Mouse (Mus musculus): ENCODE data around the gene Ccn5. TPM values are rescaled to one million over a fixed set of nuclear protein-coding genes. Genes with fewer than 3 reads are reported as not detected.

The Ccn5 gene
- polyA plus RNA-seq, 1 experiment from 2014 or later, result 0.44 TPM

DNA sequence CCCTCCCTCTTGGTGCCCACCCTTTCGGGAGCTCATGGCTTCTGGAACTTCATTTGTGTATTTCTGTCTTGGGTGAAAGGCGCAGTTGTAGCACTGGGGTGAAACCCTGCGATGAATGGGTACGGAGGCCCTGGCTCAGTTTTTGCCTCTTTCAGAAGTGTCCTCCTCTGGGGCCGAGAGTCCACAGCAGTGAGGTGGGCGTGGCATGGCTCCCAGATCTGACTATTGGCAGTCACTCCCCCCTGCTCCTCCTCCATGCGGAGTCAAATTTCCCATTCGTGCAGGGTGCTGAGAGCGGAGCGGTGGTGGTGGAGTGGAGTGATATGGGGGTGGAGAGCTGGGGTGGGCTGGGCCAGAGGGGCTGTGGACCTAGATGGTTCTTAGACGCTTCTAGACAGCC is 3.1 kb downstream of the Ccn5 start:
- WGBS, result 20% methylated on average over 11 of the region's 11 CpGs
- DNase-seq (ENCODE audit: low spot score) (peak; percentile 51), ATAC-seq (ENCODE audit: insufficient read depth, low FRiP score, low TSS enrichment) (no peak)
- Histone ChIP-seq H3K27ac (ENCODE audit: low read depth, low read length) (no peak overlapping the region), H3K9me3 (ENCODE audit: control insufficient read depth, low read length) (no peaks in the 10 kb centered on the region), H3K4me2 (ENCODE audit: low read depth) (peak overlapping the region; percentile 25), H3K36me3 (ENCODE audit: control insufficient read depth, insufficient read depth, low read length) (no peaks in the 10 kb centered on the region), H3K4me1 (ENCODE audit: control insufficient read depth, insufficient read depth, low read length) (no peaks in the 10 kb centered on the region), H3K27me3 (ENCODE audit: control insufficient read depth, insufficient read depth, low read length) (no peaks in the 10 kb centered on the region), H3K4me3 (ENCODE audit: low read depth, low read length) (no peak overlapping the region), H3K9ac (ENCODE audit: low read length) (no peak overlapping the region)

DNA sequence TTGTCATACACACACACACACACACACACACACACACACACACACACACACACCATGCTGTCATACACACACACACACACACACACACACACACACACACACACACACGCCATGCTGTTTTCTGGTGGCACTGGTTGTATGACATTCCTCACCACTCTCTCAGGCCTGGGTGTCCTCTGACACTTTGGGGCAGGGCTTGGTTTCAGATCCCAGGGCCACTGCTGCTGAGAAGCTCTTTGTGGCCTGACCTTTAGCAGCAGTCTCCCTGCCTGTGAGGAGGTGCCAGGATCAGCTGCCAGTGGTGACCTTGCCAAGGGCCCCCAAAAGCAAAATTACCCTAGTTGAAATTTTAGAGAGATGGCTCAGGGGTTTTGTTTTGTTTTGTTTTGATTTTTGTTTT is 5.2 kb downstream of the Ccn5 start:
- no peaks in the 10 kb centered on the region for H3K9me3 ChIP-seq (ENCODE audit: control insufficient read depth, low read length)
- H3K27me3 ChIP-seq (ENCODE audit: control insufficient read depth, insufficient read depth, low read length), result no peaks in the 10 kb centered on the region
- no peak for DNase-seq (ENCODE audit: low spot score)
- H3K4me1 ChIP-seq (ENCODE audit: control insufficient read depth, insufficient read depth, low read length), result no peaks in the 10 kb centered on the region
- H3K4me2 ChIP-seq (ENCODE audit: low read depth), result no peak overlapping the region
- no peak overlapping the region for H3K9ac ChIP-seq (ENCODE audit: low read length)
- ATAC-seq (ENCODE audit: insufficient read depth, low FRiP score, low TSS enrichment), result no peak
- no peak overlapping the region for H3K27ac ChIP-seq (ENCODE audit: low read depth, low read length)
- 92% methylated on average over 1 of the region's 1 CpGs for WGBS
- H3K36me3 ChIP-seq (ENCODE audit: control insufficient read depth, insufficient read depth, low read length), result no peaks in the 10 kb centered on the region
- no peak overlapping the region for H3K4me3 ChIP-seq (ENCODE audit: low read depth, low read length)

- no peak overlapping the region for H3K4me3 ChIP-seq (ENCODE audit: low read depth, low read length)
- no peak overlapping the region for H3K9ac ChIP-seq (ENCODE audit: low read length)
- H3K4me2 ChIP-seq (ENCODE audit: low read depth), result no peak overlapping the region
- H3K27ac ChIP-seq (ENCODE audit: low read depth, low read length), result no peak overlapping the region
- 83% methylated on average over 5 of the region's 5 CpGs for WGBS
- ATAC-seq (ENCODE audit: insufficient read depth, low FRiP score, low TSS enrichment), result no peak
- no peaks in the 10 kb centered on the region for H3K9me3 ChIP-seq (ENCODE audit: control insufficient read depth, low read length)
- H3K4me1 ChIP-seq (ENCODE audit: control insufficient read depth, insufficient read depth, low read length), result no peaks in the 10 kb centered on the region
- H3K27me3 ChIP-seq (ENCODE audit: control insufficient read depth, insufficient read depth, low read length), result no peaks in the 10 kb centered on the region
- H3K36me3 ChIP-seq (ENCODE audit: control insufficient read depth, insufficient read depth, low read length), result no peaks in the 10 kb centered on the region
- DNase-seq (ENCODE audit: low spot score), result no peak
Observed at GRCm38 (mm10) chr2:163826494-163826893, 5.8 kb downstream of the Ccn5 start.

DNA sequence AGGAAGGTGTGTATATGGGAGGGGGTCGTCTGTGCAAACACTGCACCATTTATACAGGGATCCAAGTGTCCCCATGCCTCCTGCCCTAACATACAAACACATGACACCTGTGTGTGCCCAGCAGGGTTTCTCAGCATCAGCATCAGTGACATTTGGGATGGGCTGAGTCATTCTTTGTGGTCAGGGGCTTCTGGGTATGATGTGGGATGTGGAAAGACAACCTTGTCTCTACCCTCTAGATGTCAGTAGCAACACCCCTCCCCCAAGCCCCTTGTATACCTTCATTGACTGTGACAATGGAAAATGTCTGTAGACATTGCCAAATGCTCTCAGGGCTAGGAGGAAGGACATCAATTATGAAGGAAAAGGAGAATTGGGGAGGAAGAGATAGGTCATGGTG is 10.5 kb downstream of the Ccn5 start:
- no peak overlapping the region for H3K4me2 ChIP-seq (ENCODE audit: low read depth)
- no peaks in the 10 kb centered on the region for H3K4me1 ChIP-seq (ENCODE audit: control insufficient read depth, insufficient read depth, low read length)
- H3K9ac ChIP-seq (ENCODE audit: low read length), result no peak overlapping the region
- no peak for ATAC-seq (ENCODE audit: insufficient read depth, low FRiP score, low TSS enrichment)
- DNase-seq (ENCODE audit: low spot score), result no peak
- no peak overlapping the region for H3K27ac ChIP-seq (ENCODE audit: low read depth, low read length)
- no peaks in the 10 kb centered on the region for H3K36me3 ChIP-seq (ENCODE audit: control insufficient read depth, insufficient read depth, low read length)
- 83% methylated on average over 1 of the region's 1 CpGs for WGBS
- H3K9me3 ChIP-seq (ENCODE audit: control insufficient read depth, low read length), result no peaks in the 10 kb centered on the region
- H3K4me3 ChIP-seq (ENCODE audit: low read depth, low read length), result no peak overlapping the region
- H3K27me3 ChIP-seq (ENCODE audit: control insufficient read depth, insufficient read depth, low read length), result no peaks in the 10 kb centered on the region

- Histone ChIP-seq H3K27ac (ENCODE audit: low read depth, low read length) (no peak overlapping the region), H3K36me3 (ENCODE audit: control insufficient read depth, insufficient read depth, low read length) (no peaks in the 10 kb centered on the region), H3K4me3 (ENCODE audit: low read depth, low read length) (no peak overlapping the region), H3K9ac (ENCODE audit: low read length) (no peak overlapping the region), H3K27me3 (ENCODE audit: control insufficient read depth, insufficient read depth, low read length) (no peaks in the 10 kb centered on the region), H3K4me1 (ENCODE audit: control insufficient read depth, insufficient read depth, low read length) (no peaks in the 10 kb centered on the region), H3K9me3 (ENCODE audit: control insufficient read depth, low read length) (no peaks in the 10 kb centered on the region), H3K4me2 (ENCODE audit: low read depth) (no peak overlapping the region)
- ATAC-seq (ENCODE audit: insufficient read depth, low FRiP score, low TSS enrichment) (no peak), DNase-seq (ENCODE audit: low spot score) (peak; percentile 76)
- 33% methylated on average over 9 of the region's 9 CpGs for WGBS
Observed at GRCm38 (mm10) chr2:163838043-163838442, 17.4 kb downstream of the Ccn5 start.

DNA sequence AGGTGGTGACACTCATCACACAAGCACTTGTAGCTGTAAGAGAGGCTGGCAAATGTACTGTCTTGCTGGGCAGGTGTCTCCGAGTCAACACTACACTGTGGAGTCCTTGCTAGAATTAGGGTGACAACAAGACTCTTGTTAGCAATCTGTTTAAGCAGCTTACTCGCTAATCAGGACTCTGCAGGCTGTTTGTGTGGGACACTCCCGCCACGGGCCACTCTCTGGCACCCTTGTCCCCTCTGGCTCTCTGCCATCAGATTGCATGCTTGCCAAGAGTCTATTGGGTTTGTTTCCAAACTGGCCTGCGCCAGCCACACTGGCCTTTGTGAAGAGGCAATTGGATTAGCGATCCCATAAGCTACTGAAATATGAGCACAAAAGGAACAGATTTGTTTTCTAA is 18.9 kb downstream of the Ccn5 start:
- 75% methylated on average over 6 of the region's 6 CpGs for WGBS
- no peak overlapping the region for H3K4me3 ChIP-seq (ENCODE audit: low read depth, low read length)
- no peaks in the 10 kb centered on the region for H3K27me3 ChIP-seq (ENCODE audit: control insufficient read depth, insufficient read depth, low read length)
- H3K9me3 ChIP-seq (ENCODE audit: control insufficient read depth, low read length), result no peaks in the 10 kb centered on the region
- DNase-seq (ENCODE audit: low spot score) (no peak), ATAC-seq (ENCODE audit: insufficient read depth, low FRiP score, low TSS enrichment) (no peak)
- H3K27ac ChIP-seq (ENCODE audit: low read depth, low read length), result no peak overlapping the region
- H3K4me2 ChIP-seq (ENCODE audit: low read depth), result no peak overlapping the region
- no peaks in the 10 kb centered on the region for H3K36me3 ChIP-seq (ENCODE audit: control insufficient read depth, insufficient read depth, low read length)
- H3K4me1 ChIP-seq (ENCODE audit: control insufficient read depth, insufficient read depth, low read length), result no peaks in the 10 kb centered on the region
- no peak overlapping the region for H3K9ac ChIP-seq (ENCODE audit: low read length)

GRCm38 (mm10) chr2:163842043-163842442 is 21.4 kb downstream of the Ccn5 start:
- WGBS, result 80% methylated on average over 4 of the region's 4 CpGs
- DNase-seq (ENCODE audit: low spot score) (no peak), ATAC-seq (ENCODE audit: insufficient read depth, low FRiP score, low TSS enrichment) (no peak)
- H3K4me2 ChIP-seq (ENCODE audit: low read depth), result no peak overlapping the region
- H3K36me3 ChIP-seq (ENCODE audit: control insufficient read depth, insufficient read depth, low read length), result no peaks in the 10 kb centered on the region
- no peaks in the 10 kb centered on the region for H3K4me1 ChIP-seq (ENCODE audit: control insufficient read depth, insufficient read depth, low read length)
- no peak overlapping the region for H3K4me3 ChIP-seq (ENCODE audit: low read depth, low read length)
- H3K27ac ChIP-seq (ENCODE audit: low read depth, low read length), result no peak overlapping the region
- H3K27me3 ChIP-seq (ENCODE audit: control insufficient read depth, insufficient read depth, low read length), result no peaks in the 10 kb centered on the region
- no peak overlapping the region for H3K9ac ChIP-seq (ENCODE audit: low read length)
- H3K9me3 ChIP-seq (ENCODE audit: control insufficient read depth, low read length), result no peaks in the 10 kb centered on the region

DNA sequence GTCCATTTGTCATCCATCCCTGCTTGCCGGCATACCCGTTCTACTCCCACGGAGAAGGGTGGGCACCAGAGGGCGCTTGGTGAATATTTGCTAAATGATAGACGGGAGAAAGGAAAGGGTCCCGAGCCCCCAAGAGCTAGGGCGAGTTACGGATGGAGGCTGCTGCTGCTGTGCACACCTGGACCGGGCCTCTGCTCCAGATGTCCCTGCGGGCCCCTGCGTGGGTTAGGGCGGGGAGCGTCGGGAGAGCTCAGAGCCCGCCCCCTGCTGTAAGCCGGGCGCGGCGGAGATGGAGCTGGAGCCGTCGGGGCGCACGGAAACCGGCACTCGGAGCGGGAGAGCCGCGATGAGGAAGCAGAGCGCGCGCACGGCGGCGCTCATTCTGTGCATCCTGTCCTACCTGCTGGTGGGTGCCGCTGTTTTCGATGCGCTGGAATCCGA is 32.8 kb downstream of the Ccn5 start, which contains the start of gene Kcnk15:
TSS of gene Kcnk15 (plus strand) at position 191 of the 441 bp plus-strand sequence.
- 2% methylated on average over 38 of the region's 38 CpGs for WGBS
- DNase-seq (ENCODE audit: low spot score), result peak; percentile 59

DNA sequence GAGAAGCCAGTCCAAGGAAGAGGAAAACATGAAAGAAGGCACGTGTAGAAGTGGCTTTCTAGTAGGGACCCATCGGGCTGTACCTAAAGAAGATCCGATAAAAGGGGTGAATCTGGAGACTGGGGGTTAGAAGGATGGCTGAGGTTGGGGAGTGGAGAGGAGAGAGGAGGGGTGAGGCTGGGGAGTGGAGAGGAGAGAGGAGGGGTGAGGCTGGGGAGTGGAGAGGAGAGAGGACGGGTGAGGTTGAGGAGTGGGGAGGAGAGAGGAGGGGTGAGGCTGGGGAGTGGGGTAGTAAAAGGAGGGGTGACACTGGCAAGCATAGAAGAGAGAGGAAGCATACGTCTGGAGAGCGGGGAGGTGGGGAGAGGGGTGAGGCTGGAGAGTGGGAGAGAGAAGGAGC is 36.6 kb downstream of the Ccn5 start:
- Histone ChIP-seq H3K4me2 (ENCODE audit: low read depth) (no peak overlapping the region), H3K9me3 (ENCODE audit: control insufficient read depth, low read length) (no peaks in the 10 kb centered on the region), H3K9ac (ENCODE audit: low read length) (no peak overlapping the region), H3K4me3 (ENCODE audit: low read depth, low read length) (no peak overlapping the region), H3K4me1 (ENCODE audit: control insufficient read depth, insufficient read depth, low read length) (no peaks in the 10 kb centered on the region), H3K27me3 (ENCODE audit: control insufficient read depth, insufficient read depth, low read length) (peaks cover 43% of the 10 kb centered on the region), H3K36me3 (ENCODE audit: control insufficient read depth, insufficient read depth, low read length) (no peaks in the 10 kb centered on the region), H3K27ac (ENCODE audit: low read depth, low read length) (no peak overlapping the region)
- 78% methylated on average over 6 of the region's 6 CpGs for WGBS
- DNase-seq (ENCODE audit: low spot score) (no peak), ATAC-seq (ENCODE audit: insufficient read depth, low FRiP score, low TSS enrichment) (no peak)

More for the DNA sequence above, 32.8 kb downstream of the Ccn5 start, which contains the start of gene Kcnk15:
- Histone ChIP-seq H3K4me1 (ENCODE audit: control insufficient read depth, insufficient read depth, low read length) (no peaks in the 10 kb centered on the region), H3K9me3 (ENCODE audit: control insufficient read depth, low read length) (no peaks in the 10 kb centered on the region), H3K4me2 (ENCODE audit: low read depth) (no peak within 1 kb of the TSS), H3K27me3 (ENCODE audit: control insufficient read depth, insufficient read depth, low read length) (peaks cover 49% of the 10 kb centered on the region), H3K27ac (ENCODE audit: low read depth, low read length) (no peak within 1 kb of the TSS), H3K36me3 (ENCODE audit: control insufficient read depth, insufficient read depth, low read length) (no peaks in the 10 kb centered on the region), H3K4me3 (ENCODE audit: low read depth, low read length) (no peak within 1 kb of the TSS), H3K9ac (ENCODE audit: low read length) (no peak within 1 kb of the TSS)
- ATAC-seq (ENCODE audit: insufficient read depth, low FRiP score, low TSS enrichment), result no peak
